Mouse (Mus musculus) spleen, adult 2 months (tissue): ENCODE measurements around the gene Dnajb13. TPM values are rescaled to one million over a fixed set of nuclear protein-coding genes. Genes with fewer than 3 reads are reported as not detected.
A peak's percentile ranks its signal among the peaks of the same experiment; 100 is the strongest.

Experiments used
- DNase-seq, 2 experiments: peaks; one replicate each; pipeline versions ENCODE4 v3.0.0 to v3.0.0-alpha.2; 2012 to 2021; ENCODE audit warnings: low spot score in 2 of 2, low read depth in 1 of 2
- H3K27ac ChIP-seq: fragments of 200-500 bp; 2 replicates; pipeline ENCODE4 v1.5.1; 2012; ENCODE audit warnings: low read length, inconsistent platforms; ENCODE audit not compliant: insufficient read depth
- H3K27me3 ChIP-seq: fragments of 200-500 bp; 2 replicates; pipeline ENCODE4 v1.6.1; 2012; ENCODE audit warnings: mild to moderate bottlenecking, moderate library complexity, low read length, inconsistent platforms; ENCODE audit not compliant: control insufficient read depth, insufficient read depth
- H3K36me3 ChIP-seq: fragments of 200-500 bp; 2 replicates; pipeline ENCODE4 v1.6.1; 2012; ENCODE audit warnings: mild to moderate bottlenecking, low read length, inconsistent platforms; ENCODE audit not compliant: control insufficient read depth, insufficient read depth
- H3K4me1 ChIP-seq: fragments of 200-500 bp; 2 replicates; pipeline ENCODE4 v1.6.1; 2011; ENCODE audit warnings: inconsistent platforms; ENCODE audit not compliant: control insufficient read depth, insufficient read depth, insufficient read length
- H3K4me3 ChIP-seq: fragments of 200-500 bp; 2 replicates; pipeline ENCODE4 v1.5.1; 2011; ENCODE audit warnings: mild to moderate bottlenecking, inconsistent platforms; ENCODE audit not compliant: insufficient read depth, insufficient read length; ENCODE audit errors: extremely low read depth
- CTCF ChIP-seq: fragments of 200-500 bp; IDR thresholded peaks from 2 replicates; pipeline ENCODE4 v1.5.1; 2011; ENCODE audit warnings: mild to moderate bottlenecking, inconsistent platforms; ENCODE audit not compliant: insufficient read depth, insufficient read length, insufficient replicate concordance; ENCODE audit errors: extremely low read depth
- POLR2A ChIP-seq: fragments of 200-500 bp; IDR thresholded peaks from 2 replicates; pipeline ENCODE4 v1.6.1; 2011; ENCODE audit warnings: low read depth, low read length, inconsistent platforms
- WGBS: fragments of 180-500 bp; shearing (Covaris S2); methylation state at CpG from one replicate; pipeline ENCODE4 v1.1.7; 2018; 5-methylcytosine and 5-hydroxymethylcytosine counted together
- polyA plus RNA-seq: library from polyadenylated mRNA; depleted of rRNA; stranded (reverse); fragments of >200 nt; gene quantifications from 2 replicates; pipeline ENCODE4 v1.2.3, GENCODE M21; 2012

The Dnajb13 gene
- polyA plus RNA-seq, 1 experiment, result 3.8 TPM

DNA sequence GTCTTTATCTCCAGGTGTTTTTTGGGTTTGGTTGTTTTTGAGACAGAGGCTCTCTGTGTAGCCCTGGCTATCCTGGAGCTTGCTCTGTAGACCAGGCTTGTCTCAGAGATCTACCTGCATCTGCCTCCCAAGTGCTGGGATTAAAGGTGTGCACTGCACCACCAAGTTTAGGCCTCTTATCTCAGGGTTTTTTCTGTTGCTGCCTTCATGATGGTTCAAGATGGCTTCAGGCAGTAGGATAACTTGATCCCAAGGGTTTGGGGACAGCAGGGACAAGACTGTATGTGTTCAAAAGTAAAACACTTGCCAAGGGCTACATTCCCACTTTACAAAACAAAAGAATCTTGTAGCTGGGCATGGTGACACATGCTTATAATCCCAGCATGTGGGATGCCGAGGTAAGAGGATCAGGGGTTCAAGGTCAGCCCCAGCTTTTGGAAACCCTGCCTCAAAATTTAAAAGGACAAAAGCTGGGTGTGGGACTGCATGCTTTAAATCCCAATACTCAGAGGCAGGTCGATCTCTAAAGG is 12.9 kb downstream of the Dnajb13 start:
- peaks cover 36% of the 10 kb centered on the region for H3K4me1 ChIP-seq
- 31% methylated on average over 2 of the region's 2 CpGs for WGBS
- H3K27me3 ChIP-seq, result no peaks in the 10 kb centered on the region
- peaks cover 32% of the 10 kb centered on the region for H3K36me3 ChIP-seq
- TF ChIP-seq POLR2A, result no peak
- TF ChIP-seq CTCF, result no peak
- no peak for DNase-seq
- H3K27ac ChIP-seq, result no peak overlapping the region
- no peak overlapping the region for H3K4me3 ChIP-seq

DNA sequence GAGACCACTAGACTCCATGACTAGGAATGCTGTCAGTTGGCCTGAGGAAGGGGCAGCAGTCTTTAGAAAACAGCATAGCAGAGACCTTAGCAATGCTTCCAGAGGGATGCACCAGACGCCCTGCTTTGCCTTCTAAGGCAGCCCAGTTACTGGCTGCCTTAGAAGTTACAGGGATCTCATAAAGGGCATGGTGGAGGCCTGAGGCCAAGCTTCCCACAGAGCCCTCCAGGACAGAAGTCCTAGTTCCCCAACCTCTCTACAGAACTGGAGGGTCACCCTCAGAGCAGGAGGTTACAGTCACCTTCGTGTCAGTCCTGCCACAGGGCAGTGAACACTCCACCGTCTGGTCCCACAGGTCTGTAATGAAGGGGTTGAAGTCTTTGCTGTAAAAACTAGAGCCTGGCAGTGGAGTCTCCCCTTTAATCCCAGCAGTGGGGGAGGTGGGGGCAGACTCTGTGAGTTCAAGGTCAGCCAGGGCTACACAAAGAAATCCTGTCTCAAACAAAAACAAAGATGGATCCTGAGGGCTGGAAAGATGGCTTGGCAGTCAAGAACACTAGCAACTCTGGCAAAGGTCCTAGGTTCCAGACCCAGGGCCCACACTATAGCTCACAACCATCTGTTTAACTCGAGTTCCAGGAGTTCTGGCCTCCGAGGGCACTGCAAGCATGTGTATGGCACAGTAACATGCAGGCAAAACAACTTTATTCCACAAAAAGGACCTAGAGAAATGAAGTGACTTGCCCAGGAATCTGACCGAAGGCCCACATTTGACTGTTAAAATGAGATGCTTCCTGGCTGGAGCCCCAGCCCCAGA is 13.5 kb downstream of the Dnajb13 start:
- Histone ChIP-seq H3K4me3 (no peak overlapping the region), H3K27me3 (no peaks in the 10 kb centered on the region), H3K36me3 (peaks cover 39% of the 10 kb centered on the region), H3K27ac (peak overlapping the region; percentile 42), H3K4me1 (peaks cover 42% of the 10 kb centered on the region)
- no peak for DNase-seq
- 50% methylated on average over 6 of the region's 6 CpGs for WGBS
- TF ChIP-seq POLR2A (no peak; the same call in 1 of the 2 replicates), CTCF (no peak)

GRCm38 (mm10) chr7:100500276-100500977 is 14.3 kb downstream of the Dnajb13 start:
- no peaks in the 10 kb centered on the region for H3K27me3 ChIP-seq
- H3K4me3 ChIP-seq, result no peak overlapping the region
- TF ChIP-seq POLR2A, result no peak
- no peak for TF ChIP-seq CTCF
- H3K4me1 ChIP-seq, result peaks cover 44% of the 10 kb centered on the region
- DNase-seq, result no peak
- 48% methylated on average over 16 of the region's 16 CpGs for WGBS
- peak overlapping the region; percentile 42 for H3K27ac ChIP-seq
- peaks cover 40% of the 10 kb centered on the region for H3K36me3 ChIP-seq

DNA sequence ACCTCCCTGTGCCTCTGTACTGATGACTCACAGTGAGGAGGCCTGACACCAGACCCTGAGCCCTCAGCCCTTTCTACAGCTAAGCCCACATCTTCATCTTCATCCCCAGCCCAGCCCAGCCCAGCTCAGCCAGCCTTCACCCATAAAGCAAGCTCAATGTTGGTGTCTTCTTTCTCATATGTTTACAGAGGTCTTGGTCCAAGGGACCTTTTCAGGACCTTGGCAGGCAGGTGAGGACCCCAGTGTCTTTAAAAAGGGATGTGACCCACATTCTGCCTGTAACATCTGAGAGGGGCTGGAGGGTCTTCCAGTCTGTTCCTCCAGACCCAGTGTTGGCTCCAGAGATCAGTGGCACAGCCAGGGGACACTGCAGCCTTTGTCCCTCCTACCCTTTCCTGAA is 15.3 kb downstream of the Dnajb13 start:
- peaks cover 44% of the 10 kb centered on the region for H3K36me3 ChIP-seq
- no peaks in the 10 kb centered on the region for H3K27me3 ChIP-seq
- H3K27ac ChIP-seq, result no peak overlapping the region
- H3K4me1 ChIP-seq, result peaks cover 40% of the 10 kb centered on the region
- H3K4me3 ChIP-seq, result no peak overlapping the region
- TF ChIP-seq POLR2A (no peak), CTCF (no peak)
- no peak for DNase-seq

DNA sequence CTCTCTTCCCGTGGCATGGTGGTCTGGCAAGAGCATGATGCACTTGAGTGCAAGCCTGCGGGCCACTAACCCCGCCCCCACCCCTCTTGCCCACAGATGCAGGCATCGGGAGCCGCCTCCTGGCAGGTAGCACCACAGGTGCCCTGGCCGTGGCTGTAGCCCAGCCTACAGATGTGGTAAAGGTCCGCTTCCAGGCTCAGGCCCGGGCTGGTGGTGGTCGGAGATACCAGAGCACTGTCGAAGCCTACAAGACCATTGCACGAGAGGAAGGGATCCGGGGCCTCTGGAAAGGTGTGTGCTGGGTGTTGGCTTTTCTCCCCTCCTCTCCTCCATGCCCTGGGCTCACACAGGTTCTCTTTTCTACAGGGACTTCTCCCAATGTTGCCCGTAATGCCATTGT is 16.8 kb downstream of the Dnajb13 start:
- WGBS, result 89% methylated on average over 13 of the region's 13 CpGs
- peaks cover 26% of the 10 kb centered on the region for H3K4me1 ChIP-seq
- no peak overlapping the region for H3K27ac ChIP-seq

DNA sequence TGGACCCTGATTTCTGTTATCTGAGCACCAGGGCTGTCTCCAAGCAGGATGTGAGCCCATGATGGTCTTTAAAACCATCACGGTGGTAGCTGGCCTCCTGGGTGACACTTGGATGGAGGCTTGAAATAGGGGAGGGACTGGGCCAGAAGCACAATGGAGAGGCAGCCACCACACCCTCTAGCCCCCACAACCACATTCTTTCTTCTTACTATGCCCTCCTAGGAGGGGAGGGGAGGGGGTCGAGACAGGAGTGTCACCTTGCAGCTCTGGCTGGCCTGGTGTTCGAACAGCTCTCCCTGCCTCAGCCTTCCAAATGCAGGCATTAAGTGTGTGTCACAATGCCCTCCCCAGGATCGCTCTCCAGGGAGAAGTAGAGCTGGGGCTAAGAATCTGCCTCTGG is 17.4 kb downstream of the Dnajb13 start:
- Histone ChIP-seq H3K4me1 (peaks cover 20% of the 10 kb centered on the region), H3K27me3 (no peaks in the 10 kb centered on the region), H3K36me3 (peaks cover 46% of the 10 kb centered on the region), H3K27ac (peak overlapping the region; percentile 94), H3K4me3 (no peak overlapping the region)
- WGBS, result 76% methylated on average over 4 of the region's 4 CpGs
- TF ChIP-seq CTCF, result no peak
- no peak for DNase-seq

More for the DNA sequence above, 16.8 kb downstream of the Dnajb13 start:
- Histone ChIP-seq H3K4me3 (no peak overlapping the region), H3K27me3 (no peaks in the 10 kb centered on the region), H3K36me3 (peaks cover 46% of the 10 kb centered on the region)
- no peak for TF ChIP-seq CTCF
- no peak for TF ChIP-seq POLR2A
- DNase-seq, result no peak
